Mouse (Mus musculus) kidney, embryonic 16.5 days (tissue): ENCODE measurements around the gene Rpl35. TPM values are rescaled to one million over a fixed set of nuclear protein-coding genes. Genes with fewer than 3 reads are reported as not detected.

ENCODE experiments used
- ATAC-seq: fragments of 200-750 bp; cut with Nextera tagmentation; 2 replicates; pipeline ENCODE4 v1.8.0; 2017; ENCODE audit warnings: moderate TSS enrichment; ENCODE audit not compliant: low FRiP score, low TSS enrichment
- H3K27ac ChIP-seq: fragments of 300-500 bp; sonication (generic); 2 replicates; pipeline ENCODE4 v1.5.1; 2014; ENCODE audit warnings: low read length
- H3K27me3 ChIP-seq: fragments of 300-500 bp; sonication (generic); 2 replicates; pipeline ENCODE4 v1.6.1; 2014; ENCODE audit warnings: low read length, control low read depth, mixed read lengths; ENCODE audit not compliant: insufficient read depth
- H3K36me3 ChIP-seq: fragments of 300-500 bp; sonication (generic); 2 replicates; pipeline ENCODE4 v1.6.1; 2014; ENCODE audit warnings: low read length, control low read depth, mixed read lengths; ENCODE audit not compliant: insufficient read depth
- H3K4me1 ChIP-seq: fragments of 300-500 bp; sonication (generic); 2 replicates; pipeline ENCODE4 v1.6.1; 2014; ENCODE audit warnings: low read length, control low read depth, mixed read lengths; ENCODE audit not compliant: insufficient read depth
- H3K4me2 ChIP-seq: fragments of 300-500 bp; sonication (generic); replicated peaks from 2 replicates; pipeline ENCODE4 v1.6.1; 2014; ENCODE audit warnings: low read depth, low read length
- H3K4me3 ChIP-seq: fragments of 300-500 bp; sonication (generic); 2 replicates; pipeline ENCODE4 v1.5.1; 2014; ENCODE audit warnings: mild to moderate bottlenecking, low read length
- H3K9ac ChIP-seq: fragments of 300-500 bp; sonication (generic); replicated peaks from 2 replicates; pipeline ENCODE4 v1.6.1; 2014; ENCODE audit warnings: low read length
- H3K9me3 ChIP-seq: fragments of 300-500 bp; sonication (generic); 2 replicates; pipeline ENCODE4 v1.6.1; 2016; ENCODE audit warnings: low read length, control low read depth
- WGBS: fragments of 180-500 bp; shearing (Covaris S2); extraction: QIAGEN DNeasy Blood & Tissue Kit; methylation state at CpG from one replicate; pipeline ENCODE4 v1.1.7; 2014; 5-methylcytosine and 5-hydroxymethylcytosine counted together
- polyA plus RNA-seq: library from polyadenylated mRNA; unstranded; fragments of >200 nt; fragmentation: Nextera tagmentation; extraction: Ambion mirVana; gene quantifications from 2 replicates; pipeline ENCODE4 v1.2.1, GENCODE M21; 2015

Rpl35 gene
- polyA plus RNA-seq, 1 experiment from 2014 or later: 768 TPM

- H3K9ac ChIP-seq: no peak overlapping the region
- no peaks in the 10 kb centered on the region for H3K27me3 ChIP-seq
- ATAC-seq: no peak
- H3K36me3 ChIP-seq: peaks cover 41% of the 10 kb centered on the region
- H3K4me2 ChIP-seq: no peak overlapping the region
- peaks cover 21% of the 10 kb centered on the region for H3K4me1 ChIP-seq
- no peak overlapping the region for H3K27ac ChIP-seq
- no peaks in the 10 kb centered on the region for H3K9me3 ChIP-seq
- WGBS: 71% methylated on average over 8 of the region's 8 CpGs
- no peak overlapping the region for H3K4me3 ChIP-seq
Observed at GRCm38 (mm10) chr2:38999910-39000586, 5.4 kb downstream of the Rpl35 start.

- Histone ChIP-seq H3K4me3 (no peak overlapping the region), H3K27ac (no peak overlapping the region), H3K9ac (no peak overlapping the region), H3K9me3 (no peaks in the 10 kb centered on the region), H3K36me3 (peaks cover 41% of the 10 kb centered on the region), H3K27me3 (no peaks in the 10 kb centered on the region), H3K4me2 (no peak overlapping the region), H3K4me1 (peaks cover 21% of the 10 kb centered on the region)
- ATAC-seq: no peak
- 42% methylated on average over 4 of the region's 4 CpGs for WGBS
Observed at GRCm38 (mm10) chr2:38999381-38999780, 6.0 kb downstream of the Rpl35 start.

- peak within 1 kb of the TSS; percentile 14 for H3K27ac ChIP-seq
- ATAC-seq: peak; percentile 96
- H3K9me3 ChIP-seq: no peaks in the 10 kb centered on the region
Observed at GRCm38 (mm10) chr2:38997386-38998374, 7.7 kb downstream of the Rpl35 start, which contains the start of gene Wdr38. TSS of gene Wdr38 (plus strand) at chr2:38997476.

GRCm38 (mm10) chr2:38992452-38992851 lies 13.0 kb downstream of the Rpl35 start:
- H3K36me3 ChIP-seq: no peaks in the 10 kb centered on the region
- H3K27me3 ChIP-seq: no peaks in the 10 kb centered on the region
- 41% methylated on average over 4 of the region's 4 CpGs for WGBS
- H3K4me1 ChIP-seq: no peaks in the 10 kb centered on the region
- no peak overlapping the region for H3K27ac ChIP-seq
- no peak overlapping the region for H3K9ac ChIP-seq
- no peak for ATAC-seq
- no peak overlapping the region for H3K4me2 ChIP-seq
- H3K4me3 ChIP-seq: no peak overlapping the region
- H3K9me3 ChIP-seq: no peaks in the 10 kb centered on the region

More at GRCm38 (mm10) chr2:38997386-38998374, 7.7 kb downstream of the Rpl35 start, which contains the start of gene Wdr38:
- H3K4me2 ChIP-seq: peak within 1 kb of the TSS; percentile 53
- H3K4me1 ChIP-seq: peaks cover 5% of the 10 kb centered on the region; the same call in 1 of the 2 replicates
- peak within 1 kb of the TSS; percentile 43 for H3K4me3 ChIP-seq
- H3K27me3 ChIP-seq: no peaks in the 10 kb centered on the region
- H3K36me3 ChIP-seq: peaks cover 31% of the 10 kb centered on the region
- peak within 1 kb of the TSS; percentile 61 for H3K9ac ChIP-seq
- WGBS: 11% methylated on average over 33 of the region's 33 CpGs

- H3K4me3 ChIP-seq: no peak overlapping the region
- H3K27me3 ChIP-seq: no peaks in the 10 kb centered on the region
- H3K4me1 ChIP-seq: no peaks in the 10 kb centered on the region
- ATAC-seq: no peak
- 74% methylated on average over 4 of the region's 4 CpGs for WGBS
- H3K4me2 ChIP-seq: no peak overlapping the region
- no peak overlapping the region for H3K27ac ChIP-seq
- no peaks in the 10 kb centered on the region for H3K9me3 ChIP-seq
- H3K36me3 ChIP-seq: no peaks in the 10 kb centered on the region
- H3K9ac ChIP-seq: no peak overlapping the region
Observed at GRCm38 (mm10) chr2:38992004-38992403, 13.4 kb downstream of the Rpl35 start.

- no peaks in the 10 kb centered on the region for H3K27me3 ChIP-seq
- no peaks in the 10 kb centered on the region for H3K9me3 ChIP-seq
- H3K9ac ChIP-seq: no peak overlapping the region
- no peak overlapping the region for H3K4me2 ChIP-seq
- H3K36me3 ChIP-seq: no peaks in the 10 kb centered on the region
- no peak overlapping the region for H3K4me3 ChIP-seq
- 93% methylated on average over 2 of the region's 2 CpGs for WGBS
- H3K4me1 ChIP-seq: no peaks in the 10 kb centered on the region
- no peak overlapping the region for H3K27ac ChIP-seq
- no peak for ATAC-seq
Observed at GRCm38 (mm10) chr2:38988929-38989328, 16.5 kb downstream of the Rpl35 start.

- Histone ChIP-seq H3K27ac (no peak overlapping the region), H3K9me3 (no peaks in the 10 kb centered on the region), H3K4me1 (no peaks in the 10 kb centered on the region), H3K36me3 (no peaks in the 10 kb centered on the region), H3K4me3 (no peak overlapping the region), H3K4me2 (no peak overlapping the region), H3K9ac (no peak overlapping the region), H3K27me3 (no peaks in the 10 kb centered on the region)
- 84% methylated on average over 6 of the region's 6 CpGs for WGBS
- no peak for ATAC-seq
Observed at GRCm38 (mm10) chr2:38987803-38988510, 17.5 kb downstream of the Rpl35 start.

- WGBS: 61% methylated on average over 1 of the region's 1 CpGs
- Histone ChIP-seq H3K9ac (no peak overlapping the region), H3K27ac (no peak overlapping the region), H3K4me1 (no peaks in the 10 kb centered on the region), H3K9me3 (no peaks in the 10 kb centered on the region), H3K27me3 (no peaks in the 10 kb centered on the region), H3K4me3 (no peak overlapping the region), H3K4me2 (no peak overlapping the region), H3K36me3 (no peaks in the 10 kb centered on the region)
- ATAC-seq: no peak
Observed at GRCm38 (mm10) chr2:38987371-38987770, 18.1 kb downstream of the Rpl35 start.

- Histone ChIP-seq H3K27ac (no peak overlapping the region), H3K4me1 (no peaks in the 10 kb centered on the region), H3K9ac (no peak overlapping the region), H3K27me3 (no peaks in the 10 kb centered on the region), H3K9me3 (no peaks in the 10 kb centered on the region), H3K4me3 (no peak overlapping the region), H3K36me3 (no peaks in the 10 kb centered on the region), H3K4me2 (no peak overlapping the region)
- 76% methylated on average over 3 of the region's 3 CpGs for WGBS
- no peak for ATAC-seq
Observed at GRCm38 (mm10) chr2:38986580-38986979, 18.8 kb downstream of the Rpl35 start.
